Mouse (Mus musculus) neural tube, embryonic 10.5 days (tissue): ENCODE measurements around the gene Dcaf5.

Experiments
- DNase-seq: peaks from one replicate; pipeline ENCODE4 v3.0.0-alpha.2; 2017; ENCODE audit warnings: low spot score; ENCODE audit errors: extremely low spot score

The Dcaf5 gene

DNA sequence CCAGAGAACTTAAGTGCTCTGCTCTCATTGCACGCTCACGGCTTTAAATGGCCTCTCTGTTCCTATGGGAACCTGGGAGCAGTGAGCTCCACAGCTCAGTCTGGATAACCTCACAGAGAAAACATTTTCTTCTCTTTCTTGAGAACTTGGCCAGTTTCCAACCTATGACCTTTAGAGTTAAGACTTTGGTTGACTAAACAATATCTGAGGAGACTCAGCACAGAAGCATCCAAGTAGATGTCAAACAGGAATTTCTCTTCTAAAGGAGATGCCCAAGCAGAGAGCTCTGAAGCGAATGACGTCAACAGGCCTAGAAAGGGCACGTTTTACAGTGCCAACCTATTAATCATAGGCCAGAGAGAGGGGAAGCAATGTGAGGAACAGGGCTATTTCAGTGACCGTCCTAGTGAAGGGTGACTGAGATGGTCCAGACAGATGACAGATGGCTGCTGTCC is 91.6 kb downstream of the Dcaf5 start:
- DNase-seq: no peak

DNA sequence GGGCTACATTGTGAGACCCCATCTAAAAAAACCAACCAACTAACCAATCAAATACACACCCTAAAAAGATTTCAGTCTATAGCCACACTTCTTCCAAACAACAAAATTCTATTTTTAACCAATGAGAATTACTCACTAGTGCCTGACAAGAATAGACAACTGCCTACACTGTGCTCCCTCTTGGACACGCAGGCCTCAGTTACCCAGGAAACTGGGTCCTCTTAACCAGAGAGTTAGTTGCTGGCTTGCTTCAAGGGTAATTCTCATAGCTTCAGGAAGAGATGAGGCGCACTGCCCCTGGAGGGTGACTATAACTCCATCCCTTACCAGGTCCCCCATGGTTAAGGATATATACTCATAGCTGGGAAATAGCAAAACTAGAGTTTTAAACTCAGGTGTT is 95.5 kb downstream of the Dcaf5 start:
- DNase-seq: no peak

DNA sequence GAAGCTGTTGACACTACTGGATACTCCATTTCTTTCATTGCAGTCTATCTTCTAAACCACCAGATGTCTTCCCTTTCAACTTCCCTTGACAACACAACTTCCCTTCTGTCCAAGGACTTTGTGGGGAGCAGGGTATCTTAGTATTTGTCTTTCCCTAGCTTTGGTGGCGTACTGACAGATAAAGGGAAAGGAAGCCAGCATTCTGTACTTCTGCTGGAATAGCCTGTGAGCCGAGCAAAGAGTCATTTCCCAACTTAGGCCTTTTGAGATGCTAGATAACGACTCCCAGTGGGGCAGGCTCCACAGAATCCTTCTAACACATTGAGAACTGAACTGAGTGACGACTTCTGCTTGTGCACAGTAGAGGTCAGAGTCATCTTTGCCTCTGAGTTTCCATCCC is 102.2 kb downstream of the Dcaf5 start:
- no peak for DNase-seq

DNA sequence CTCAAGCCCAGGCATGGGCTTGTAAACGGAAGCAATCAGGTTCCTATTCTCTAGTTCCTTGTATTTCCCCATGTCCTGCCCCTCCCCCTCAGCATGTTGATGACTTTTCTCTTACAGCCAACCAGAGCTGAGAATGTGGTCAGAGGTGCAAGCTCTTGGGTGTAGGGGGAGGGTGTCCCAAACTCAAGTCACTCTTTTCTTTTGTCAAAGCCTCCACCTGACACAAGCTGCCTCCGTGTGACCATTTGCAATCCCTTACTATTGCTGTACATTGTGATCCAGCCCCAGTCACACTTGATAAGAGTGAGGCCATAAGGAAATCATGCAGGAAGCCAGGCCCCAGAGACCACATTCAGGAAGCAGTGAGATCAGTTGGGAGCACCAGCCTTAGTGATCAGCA is 104.8 kb downstream of the Dcaf5 start:
- no peak for DNase-seq

DNA sequence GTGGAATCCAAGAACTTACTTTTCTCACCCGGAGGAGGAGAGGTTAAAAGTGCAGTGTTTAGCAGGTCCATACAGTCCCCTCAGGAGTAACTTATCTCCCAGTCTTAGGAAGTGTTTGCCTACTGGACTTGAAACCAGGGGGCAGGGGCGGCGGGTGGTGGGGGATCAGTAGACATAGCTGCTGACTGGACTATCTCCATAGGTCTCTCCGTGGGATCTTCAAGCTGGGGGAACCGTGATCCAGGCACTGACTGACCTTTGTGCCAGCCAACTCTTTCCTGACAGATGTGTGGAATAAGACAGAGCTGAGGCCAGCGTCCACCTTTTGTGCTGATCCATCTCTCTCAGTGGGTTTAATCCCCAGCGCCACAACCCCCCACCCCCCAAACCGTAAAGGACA is 105.6 kb downstream of the Dcaf5 start:
- DNase-seq: no peak

DNA sequence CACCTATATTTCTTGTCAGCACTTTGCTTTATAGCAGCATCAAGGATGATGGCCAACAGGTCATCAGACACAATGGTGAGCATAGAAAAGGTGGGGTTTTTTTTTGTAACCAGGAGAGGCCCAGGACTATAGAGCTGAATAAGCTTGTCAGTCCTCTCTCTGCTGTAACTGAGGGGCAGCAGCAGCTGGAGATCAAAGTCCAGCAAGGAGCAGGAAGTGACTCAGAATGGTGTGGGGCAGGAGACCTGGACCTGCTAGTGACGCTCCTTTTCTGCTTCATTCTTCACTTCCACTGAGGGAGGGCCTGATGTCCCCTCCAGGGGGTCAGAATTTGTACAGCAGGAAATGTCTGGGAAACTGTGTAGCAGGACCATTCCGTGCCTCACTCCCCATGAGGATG is 106.8 kb downstream of the Dcaf5 start:
- DNase-seq: no peak

DNA sequence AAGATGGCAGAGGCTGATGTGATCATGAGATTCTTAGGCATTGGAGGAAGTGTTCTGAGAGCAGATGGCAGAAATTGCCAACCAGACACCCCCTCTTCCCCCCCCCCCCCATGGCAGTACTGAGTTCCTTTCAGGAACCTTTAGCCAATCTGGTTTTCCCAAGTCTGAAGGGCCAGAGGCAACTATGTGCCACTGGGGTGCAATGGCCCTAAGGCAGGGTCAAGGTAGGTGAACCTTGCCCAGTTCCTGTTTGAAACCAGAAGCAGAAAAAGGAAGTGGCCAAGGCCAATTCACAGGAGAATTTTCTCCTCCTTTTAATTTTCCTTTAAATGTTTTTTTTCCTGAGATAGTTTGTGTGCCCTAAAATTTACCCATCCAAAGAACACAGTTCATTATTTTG is 110.4 kb downstream of the Dcaf5 start:
- no peak for DNase-seq

DNA sequence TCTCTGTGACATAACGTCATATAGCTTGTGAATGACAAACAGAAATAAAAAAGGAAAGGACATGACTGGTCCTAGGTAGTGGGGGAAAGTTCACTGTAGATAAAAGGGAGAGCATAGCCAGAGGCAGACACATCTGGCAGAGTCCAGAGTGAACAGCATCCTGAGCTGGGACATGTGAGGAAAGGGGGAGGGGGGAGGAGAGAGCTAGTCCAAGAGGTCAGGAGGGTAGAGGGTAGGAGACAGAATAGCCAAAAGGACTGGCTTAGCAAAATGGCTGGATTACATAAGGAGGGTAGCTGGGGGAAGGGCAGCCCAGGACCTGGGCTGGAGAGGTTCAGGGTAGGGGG is 111.6 kb downstream of the Dcaf5 start:
- no peak for DNase-seq

DNA sequence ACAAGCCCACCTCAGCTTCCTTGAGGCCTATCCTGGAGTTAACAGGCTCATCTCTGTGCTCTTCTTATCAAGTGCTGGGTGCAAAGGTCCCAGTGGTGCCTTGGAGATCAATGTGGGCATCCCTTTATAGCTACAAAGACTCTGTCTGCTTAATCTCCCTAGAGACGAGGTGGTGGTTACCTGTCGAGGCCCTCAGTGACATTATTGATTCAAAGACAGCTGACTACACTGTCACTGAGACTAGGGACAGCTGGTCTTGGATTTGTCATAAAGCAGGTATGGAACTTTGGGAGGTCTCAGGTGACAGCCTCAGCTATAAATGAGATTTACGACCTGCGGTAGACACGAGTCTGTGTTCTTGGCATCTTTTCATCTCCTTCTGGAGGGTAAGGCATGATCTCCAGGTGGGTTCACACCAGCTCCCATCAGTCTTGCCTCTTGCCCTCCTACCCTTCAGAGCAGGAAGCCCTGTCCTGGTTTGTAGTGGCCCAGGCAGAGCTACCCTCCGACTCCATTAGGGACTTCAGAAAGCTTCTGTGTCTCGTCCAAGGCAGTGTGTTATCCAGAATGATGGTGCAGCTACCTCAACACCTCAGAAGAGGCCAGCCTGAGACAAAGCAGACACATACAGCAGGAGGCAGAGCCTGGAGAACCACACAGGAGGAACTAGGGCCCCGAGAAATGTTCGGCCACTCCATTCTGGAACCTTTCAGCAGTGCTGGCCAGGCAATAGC is 112.2 kb downstream of the Dcaf5 start:
- no peak for DNase-seq

DNA sequence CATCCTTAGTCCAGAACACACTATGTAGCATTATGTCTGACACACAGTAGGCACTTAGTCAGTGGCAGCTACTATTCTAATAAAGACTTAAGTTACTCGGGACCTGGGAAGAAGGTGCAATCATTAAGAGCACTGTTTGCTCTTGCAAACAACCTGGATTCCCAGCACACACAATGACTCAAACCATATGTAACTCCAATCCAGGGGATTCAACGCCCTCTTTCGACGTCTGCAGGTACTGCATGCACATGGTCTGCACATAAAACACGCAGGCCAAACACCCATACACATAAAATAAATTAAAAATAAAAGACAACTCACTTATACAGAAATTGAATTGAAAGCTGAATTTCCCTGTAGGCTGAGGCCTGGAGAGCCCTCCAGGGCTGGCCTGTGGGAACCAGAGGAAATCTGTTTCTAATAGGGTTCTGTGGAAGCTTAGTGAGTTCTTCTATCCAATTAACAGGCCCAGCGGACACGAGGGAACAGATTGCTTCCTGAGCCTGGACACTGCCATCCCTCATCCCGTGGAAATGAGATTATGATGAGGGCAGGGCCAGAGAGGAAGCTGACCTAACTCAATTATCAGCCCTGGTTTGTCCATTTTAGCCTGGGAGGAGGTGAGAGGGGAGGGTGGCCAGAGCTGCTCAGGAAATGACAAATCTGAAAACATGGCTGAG is 112.9 kb downstream of the Dcaf5 start:
- no peak for DNase-seq

DNA sequence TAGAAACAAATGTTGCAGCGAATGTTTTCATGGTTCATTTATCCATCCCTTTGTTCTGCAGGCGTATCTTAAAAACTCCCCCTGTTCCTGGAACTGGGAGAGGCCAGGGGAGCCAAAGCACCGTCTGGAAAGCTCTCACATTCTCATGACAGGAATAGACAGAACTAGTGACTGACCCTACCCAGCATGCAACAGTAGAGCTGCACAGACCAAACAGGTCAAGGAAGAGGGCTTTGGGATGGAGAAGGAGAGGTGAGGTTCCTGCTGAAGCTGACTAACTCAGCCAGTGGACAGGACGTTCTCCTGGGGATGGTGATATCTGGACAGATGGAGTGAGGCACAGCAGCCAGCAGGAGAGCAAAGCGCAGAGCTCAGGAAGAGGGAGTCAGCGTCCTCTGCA is 113.9 kb downstream of the Dcaf5 start:
- DNase-seq: no peak

DNA sequence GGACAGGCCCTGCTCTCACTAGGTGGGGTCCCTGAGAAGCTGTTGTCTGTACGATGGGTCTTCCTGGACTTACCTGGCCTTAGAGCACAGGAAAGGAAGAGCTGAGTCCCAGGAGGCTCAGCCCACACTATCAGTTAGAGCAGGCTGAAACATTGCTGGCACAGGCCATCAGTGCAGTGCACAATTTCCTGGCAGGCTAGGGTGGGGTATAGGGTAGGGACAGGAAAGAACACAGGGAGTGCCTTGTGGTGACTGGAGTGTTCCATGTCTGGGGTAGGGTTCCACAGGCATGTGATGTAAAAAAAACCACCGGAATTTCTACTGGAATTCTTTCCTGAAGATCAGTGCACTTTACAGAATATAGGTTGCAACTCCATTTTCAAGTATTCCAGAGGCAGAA is 117.3 kb downstream of the Dcaf5 start:
- no peak for DNase-seq

DNA sequence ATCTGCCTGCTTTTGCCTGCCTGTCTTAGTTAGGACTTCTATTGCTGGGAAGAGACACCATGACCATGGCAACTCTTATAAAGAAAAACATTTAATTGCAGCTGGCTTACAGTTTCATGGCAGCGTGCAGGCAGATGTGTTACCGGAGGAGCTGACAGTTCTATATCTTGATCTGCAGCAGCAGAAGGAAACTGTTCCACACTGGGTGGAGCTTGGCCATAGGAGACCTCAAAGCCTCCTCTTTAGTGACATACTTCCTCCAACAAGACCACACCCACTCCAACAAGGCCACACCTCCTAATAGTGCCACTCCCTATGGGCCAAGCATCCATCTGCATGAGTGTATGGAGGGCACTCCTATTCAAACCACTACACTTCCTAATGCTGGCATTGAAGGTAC is 121.1 kb downstream of the Dcaf5 start:
- no peak for DNase-seq

DNA sequence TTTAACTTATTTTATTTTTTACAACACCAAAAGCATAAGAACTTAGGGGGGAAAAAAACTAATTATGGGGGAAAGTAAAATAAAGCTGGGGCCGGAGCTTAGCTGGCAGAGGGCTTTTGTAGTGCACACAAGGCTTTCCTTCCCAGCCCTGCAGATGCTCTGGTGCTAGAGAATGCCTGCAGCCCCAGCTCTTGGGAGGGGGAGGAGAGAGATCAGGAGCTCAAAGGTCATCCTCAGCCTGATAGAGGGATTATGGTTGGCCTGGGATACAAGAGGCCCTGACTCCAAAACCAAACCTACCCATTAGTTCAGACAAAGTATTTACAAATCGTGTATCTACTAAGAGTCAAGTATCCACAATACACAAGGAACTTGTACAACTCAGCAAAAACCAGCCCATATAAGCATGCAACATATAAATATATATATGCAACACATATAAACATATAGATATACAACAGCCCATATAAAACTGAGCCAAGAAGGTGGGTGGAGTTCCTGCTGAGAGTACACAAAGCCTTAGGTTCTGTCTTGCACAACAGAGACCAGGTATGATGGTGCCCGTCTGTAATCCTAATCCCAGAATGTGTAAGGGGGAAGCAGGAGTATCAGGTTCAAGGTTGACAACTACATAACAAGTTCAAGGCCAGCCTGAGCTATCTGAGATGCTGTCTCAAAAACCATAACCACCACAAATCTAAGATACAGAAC is 124.3 kb downstream of the Dcaf5 start:
- no peak for DNase-seq

DNA sequence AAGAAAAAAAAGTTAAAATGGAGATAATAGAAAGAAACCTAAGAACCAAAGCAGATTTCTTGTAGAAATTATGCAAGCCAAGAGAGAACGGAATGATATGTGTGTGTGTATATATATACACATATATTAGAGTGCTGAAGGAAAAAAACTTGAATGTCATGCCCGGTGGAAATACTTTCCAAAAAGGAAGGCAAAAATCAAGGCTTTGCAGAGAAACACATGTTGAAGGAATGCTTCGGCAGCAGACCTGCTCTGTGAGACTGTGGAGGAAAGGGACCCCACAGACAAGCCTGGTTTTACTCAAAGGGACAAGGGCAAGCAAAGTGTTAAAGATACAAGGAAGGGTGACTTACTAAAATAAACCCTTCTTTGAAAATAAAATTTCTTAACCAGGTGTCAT is 128.8 kb downstream of the Dcaf5 start:
- no peak for DNase-seq

DNA sequence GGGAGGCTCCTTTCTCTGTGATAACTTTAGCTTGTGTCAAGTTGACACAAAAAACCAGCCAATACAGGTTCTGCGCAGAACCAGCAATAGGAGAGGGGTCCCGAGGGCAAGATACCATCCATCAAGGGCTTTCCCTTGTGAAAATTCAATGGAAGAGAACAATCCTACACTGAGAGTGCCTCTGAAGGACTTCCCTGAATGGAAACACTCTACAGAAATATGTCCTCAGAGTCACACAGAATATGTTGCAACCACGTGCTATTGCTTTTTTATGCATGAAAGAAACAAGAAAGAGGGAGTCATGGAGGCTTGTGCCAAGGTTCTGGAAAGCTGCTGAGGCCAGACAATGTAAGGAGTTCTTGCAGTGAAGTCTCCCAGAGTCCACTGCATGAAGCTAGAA is 131.9 kb downstream of the Dcaf5 start:
- no peak for DNase-seq

DNA sequence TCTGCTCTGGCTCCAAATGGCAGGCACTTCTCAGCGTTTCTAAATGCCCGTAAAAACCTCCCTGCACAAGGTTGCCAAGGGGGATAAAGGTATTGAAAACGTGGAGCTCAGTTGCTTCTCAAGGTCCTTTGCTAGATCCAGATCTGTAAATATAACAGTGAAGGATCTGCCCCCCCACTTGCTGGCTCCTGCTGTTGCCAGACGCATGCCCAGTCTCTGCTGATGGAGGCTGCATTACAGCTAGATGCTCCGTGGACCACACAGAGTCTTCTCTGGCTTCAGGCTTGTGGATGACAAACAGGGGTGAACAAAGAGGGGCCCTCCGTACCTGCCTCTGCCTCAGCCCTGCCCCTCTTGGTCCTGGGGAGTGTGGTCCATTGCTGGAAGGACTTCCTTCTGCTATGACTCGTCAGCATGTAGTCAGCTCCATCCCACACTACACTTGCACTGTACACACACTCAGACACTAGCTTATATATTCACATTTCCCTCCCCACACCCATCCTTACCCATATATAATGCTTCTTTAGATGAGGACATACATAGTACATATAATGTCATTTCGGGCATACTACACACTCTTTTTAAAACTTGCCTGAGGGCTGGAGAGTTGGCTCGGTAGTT is 135.5 kb downstream of the Dcaf5 start:
- DNase-seq: no peak

DNA sequence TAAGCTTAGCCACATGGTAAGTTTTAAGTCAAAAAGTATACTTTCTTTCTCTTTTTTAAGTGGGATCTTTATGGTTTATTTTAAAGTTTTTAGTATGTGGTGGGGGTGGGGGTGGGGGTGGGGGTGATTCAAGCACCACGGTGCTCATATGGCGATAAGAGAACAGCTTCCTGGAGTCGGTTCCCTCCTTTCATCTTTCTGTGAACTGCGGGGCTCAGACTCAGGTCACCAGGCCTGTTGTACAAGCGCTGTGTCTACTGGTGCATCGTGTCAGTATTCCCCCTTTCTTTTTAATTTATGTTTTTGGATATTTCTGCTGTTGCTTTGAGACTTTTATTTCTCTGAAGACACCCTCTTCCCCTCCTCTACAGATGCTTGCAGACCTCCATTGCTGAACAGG is 137.7 kb downstream of the Dcaf5 start:
- no peak for DNase-seq

DNA sequence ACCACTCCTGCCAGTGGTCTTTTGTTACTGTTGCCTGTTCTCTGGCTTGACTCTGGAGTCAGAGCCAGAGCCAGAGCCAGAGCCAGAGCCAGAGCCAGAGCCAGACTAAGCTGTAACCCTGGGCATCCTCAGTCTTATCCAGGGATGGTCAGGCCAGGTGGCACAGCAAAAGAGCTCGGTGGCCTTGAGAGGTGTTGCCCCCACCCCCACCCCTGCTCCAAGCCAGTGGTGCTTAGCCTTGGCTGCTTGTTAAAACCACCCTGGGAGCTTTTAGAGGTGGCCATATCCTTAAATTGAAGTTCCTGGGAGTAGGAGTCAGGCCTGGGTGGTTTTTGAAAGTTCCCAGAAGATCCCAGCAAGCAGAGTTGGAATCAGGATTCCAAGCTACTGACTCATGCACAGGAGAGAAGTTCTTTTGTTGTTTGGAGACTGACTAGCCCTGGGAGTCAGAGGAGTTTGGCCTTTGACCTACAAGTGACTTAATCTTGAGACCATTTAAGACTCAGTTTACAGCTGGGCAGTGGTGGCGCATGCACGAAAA is 144.4 kb downstream of the Dcaf5 start:
- DNase-seq: no peak

DNA sequence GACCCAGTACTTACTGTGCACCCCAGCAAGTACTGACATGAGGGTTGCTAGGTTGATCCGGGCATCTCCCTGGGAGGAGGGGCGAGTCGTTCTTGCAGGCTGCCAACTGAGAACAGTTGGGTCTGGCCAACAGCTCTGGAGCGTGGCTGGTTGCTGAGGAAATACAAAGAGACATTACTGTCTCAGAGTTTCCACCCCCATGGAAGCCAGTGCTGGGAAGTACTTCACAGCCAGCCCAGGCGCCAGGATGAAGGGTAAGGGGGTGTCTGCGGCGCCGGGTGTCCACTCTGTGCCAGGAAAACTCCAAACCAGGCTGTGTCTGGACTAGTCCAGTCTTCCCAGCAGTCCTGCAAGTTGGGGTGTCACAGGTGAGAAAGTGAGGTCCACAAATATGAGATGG is 145.4 kb downstream of the Dcaf5 start:
- DNase-seq: no peak

DNA sequence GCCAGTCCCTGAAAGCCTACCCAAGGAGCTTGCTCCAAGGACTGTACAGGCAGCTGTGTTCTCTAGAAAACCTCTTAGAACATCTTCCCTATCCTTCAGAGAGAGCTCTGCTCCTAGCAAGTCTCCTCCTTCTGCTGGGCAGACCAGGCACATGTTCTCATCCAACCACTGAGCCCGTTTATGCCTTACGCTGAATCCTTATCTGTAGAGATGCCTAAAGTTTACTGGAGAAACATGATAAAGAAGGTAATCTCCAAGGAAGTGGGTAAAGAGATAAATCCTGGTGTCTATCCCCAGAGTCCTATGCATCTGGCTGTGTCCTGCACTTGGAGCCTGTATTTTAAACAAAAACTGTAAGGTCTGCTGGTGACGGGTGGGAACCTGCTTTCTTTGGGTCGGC is 145.9 kb downstream of the Dcaf5 start:
- no peak for DNase-seq

DNA sequence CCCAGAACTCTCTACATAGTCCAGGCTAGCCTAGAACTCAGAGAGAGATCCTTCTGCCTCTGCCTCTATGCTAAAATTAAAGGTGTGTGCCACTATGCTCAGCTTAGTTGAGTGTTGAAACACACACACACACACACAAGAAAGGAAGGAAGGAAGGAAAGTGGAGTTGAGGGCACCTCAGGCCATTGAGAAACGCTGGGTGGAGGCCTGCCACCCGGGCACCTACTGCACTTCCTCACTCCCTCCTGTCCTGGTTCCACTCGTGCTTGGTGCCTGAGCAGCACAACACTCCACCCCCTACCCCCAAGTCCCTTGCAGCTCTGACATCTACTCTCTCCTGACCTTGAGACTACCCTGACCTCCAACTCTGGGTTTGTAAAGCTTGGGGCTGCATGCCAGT is 146.7 kb downstream of the Dcaf5 start:
- DNase-seq: no peak
